Mouse (Mus musculus) stomach, embryonic 14.5 days (tissue): Measurements from ENCODE around the gene Twnk. TPM values are rescaled to one million over a fixed set of nuclear protein-coding genes. Genes with fewer than 3 reads are reported as not detected.

Experiments
- ATAC-seq: fragments of 200-750 bp; cut with Nextera tagmentation; 2 replicates; pipeline ENCODE4 v1.8.0; 2017; ENCODE audit warnings: low read depth, moderate TSS enrichment; ENCODE audit not compliant: insufficient number of reproducible peaks, insufficient read depth, low FRiP score
- H3K27ac ChIP-seq: fragments of 300-500 bp; sonication (generic); 2 replicates; pipeline ENCODE4 v1.5.1; 2014; ENCODE audit warnings: mild to moderate bottlenecking, low read length, moderate library complexity, mixed read lengths
- H3K27me3 ChIP-seq: fragments of 300-500 bp; sonication (generic); 2 replicates; pipeline ENCODE4 v1.6.1; 2014; ENCODE audit warnings: low read length, control low read depth, mixed read lengths; ENCODE audit not compliant: control insufficient read depth, insufficient read depth
- H3K36me3 ChIP-seq: fragments of 300-500 bp; sonication (generic); 2 replicates; pipeline ENCODE4 v1.6.1; 2014; ENCODE audit warnings: mild to moderate bottlenecking, control low read depth, low read length, moderate library complexity, mixed read lengths; ENCODE audit not compliant: control insufficient read depth, insufficient read depth
- H3K4me1 ChIP-seq: fragments of 300-500 bp; sonication (generic); 2 replicates; pipeline ENCODE4 v1.6.1; 2014; ENCODE audit warnings: low read length, control low read depth, mixed read lengths; ENCODE audit not compliant: control insufficient read depth, insufficient read depth
- H3K4me2 ChIP-seq: fragments of 300-500 bp; sonication (generic); replicated peaks from 2 replicates; pipeline ENCODE4 v1.6.1; 2014; ENCODE audit warnings: low read depth, low read length, control low read depth
- H3K4me3 ChIP-seq: fragments of 300-500 bp; sonication (generic); 2 replicates; pipeline ENCODE4 v1.5.1; 2014; ENCODE audit warnings: low read depth, low read length, control low read depth
- H3K9ac ChIP-seq: fragments of 300-500 bp; sonication (generic); replicated peaks from 2 replicates; pipeline ENCODE4 v1.6.1; 2014; ENCODE audit warnings: low read depth, mild to moderate bottlenecking, control low read depth, low read length, moderate library complexity, mixed read lengths
- H3K9me3 ChIP-seq: fragments of 300-500 bp; sonication (generic); 2 replicates; pipeline ENCODE4 v1.6.1; 2016; ENCODE audit warnings: low read depth, low read length, control low read depth; ENCODE audit not compliant: control insufficient read depth
- WGBS: fragments of 180-500 bp; shearing (Covaris S2); extraction: QIAGEN DNeasy Blood & Tissue Kit; methylation state at CpG from one replicate; pipeline ENCODE4 v1.1.7; 2014; 5-methylcytosine and 5-hydroxymethylcytosine counted together
- polyA plus RNA-seq: library from polyadenylated mRNA; unstranded; fragments of >200 nt; fragmentation: Nextera tagmentation; extraction: Ambion mirVana; gene quantifications from 2 replicates; pipeline ENCODE4 v1.2.1, GENCODE M21; 2014

Twnk gene
- polyA plus RNA-seq, 1 experiment from 2014 or later, result 15.3 TPM

- WGBS, result under 1% methylated on average over 34 of the region's 34 CpGs
Observed at GRCm38 (mm10) chr19:45015518-45016281, 10.2 kb downstream of the Twnk start.

GRCm38 (mm10) chr19:45016341-45017215 lies 11.1 kb downstream of the Twnk start:
- peak overlapping the region; percentile 87 for H3K4me3 ChIP-seq
- under 1% methylated on average over 17 of the region's 18 CpGs for WGBS
- peak; percentile 20; the same call in 1 of the 2 replicates for ATAC-seq
- H3K27me3 ChIP-seq, result no peaks in the 10 kb centered on the region
- H3K9ac ChIP-seq, result peak overlapping the region; percentile 28
- peaks cover 7% of the 10 kb centered on the region; the same call in 1 of the 2 replicates for H3K36me3 ChIP-seq
- peak overlapping the region; percentile 99 for H3K27ac ChIP-seq
- peak overlapping the region; percentile 91 for H3K4me2 ChIP-seq
- no peaks in the 10 kb centered on the region for H3K9me3 ChIP-seq
- peaks cover 43% of the 10 kb centered on the region for H3K4me1 ChIP-seq

More at GRCm38 (mm10) chr19:45015518-45016281, 10.2 kb downstream of the Twnk start:
- Histone ChIP-seq H3K36me3 (peaks cover 11% of the 10 kb centered on the region), H3K27me3 (no peaks in the 10 kb centered on the region), H3K4me3 (peak overlapping the region; percentile 87), H3K27ac (peak overlapping the region; percentile 99), H3K9me3 (no peaks in the 10 kb centered on the region), H3K4me2 (peak overlapping the region; percentile 91), H3K4me1 (peaks cover 34% of the 10 kb centered on the region), H3K9ac (peak overlapping the region; percentile 28)
- no peak for ATAC-seq

- H3K27ac ChIP-seq, result peak overlapping the region; percentile 99
Observed at GRCm38 (mm10) chr19:45017216-45017771, 11.8 kb downstream of the Twnk start.

GRCm38 (mm10) chr19:45017909-45018308 lies 12.4 kb downstream of the Twnk start:
- Histone ChIP-seq H3K4me3 (peak overlapping the region; percentile 87), H3K27ac (peak overlapping the region; percentile 99), H3K9ac (peak overlapping the region; percentile 76), H3K4me2 (peak overlapping the region; percentile 91), H3K9me3 (no peaks in the 10 kb centered on the region), H3K4me1 (peaks cover 47% of the 10 kb centered on the region), H3K27me3 (no peaks in the 10 kb centered on the region), H3K36me3 (peaks cover 14% of the 10 kb centered on the region; the same call in 1 of the 2 replicates)
- WGBS, result under 1% methylated on average over 48 of the region's 48 CpGs
- peak; percentile 69 for ATAC-seq

More at GRCm38 (mm10) chr19:45017216-45017771, 11.8 kb downstream of the Twnk start:
- Histone ChIP-seq H3K9ac (peak overlapping the region; percentile 76; the same call in 1 of the 2 replicates), H3K9me3 (no peaks in the 10 kb centered on the region), H3K36me3 (peaks cover 9% of the 10 kb centered on the region; the same call in 1 of the 2 replicates), H3K4me2 (peak overlapping the region; percentile 91), H3K27me3 (no peaks in the 10 kb centered on the region), H3K4me1 (peaks cover 47% of the 10 kb centered on the region), H3K4me3 (peak overlapping the region; percentile 87)
- peak; percentile 47 for ATAC-seq
- WGBS, result 0% methylated on average over 21 of the region's 27 CpGs

GRCm38 (mm10) chr19:45018351-45018831 lies 12.9 kb downstream of the Twnk start:
- Histone ChIP-seq H3K9ac (peak overlapping the region; percentile 76), H3K27me3 (no peaks in the 10 kb centered on the region), H3K4me2 (peak overlapping the region; percentile 91), H3K36me3 (peaks cover 15% of the 10 kb centered on the region; the same call in 1 of the 2 replicates), H3K27ac (peak overlapping the region; percentile 99), H3K4me1 (peaks cover 47% of the 10 kb centered on the region), H3K9me3 (no peaks in the 10 kb centered on the region), H3K4me3 (peak overlapping the region; percentile 87)
- ATAC-seq, result no peak
- WGBS, result 0% methylated on average over 13 of the region's 13 CpGs

- peaks cover 28% of the 10 kb centered on the region for H3K36me3 ChIP-seq
- H3K9me3 ChIP-seq, result no peaks in the 10 kb centered on the region
- H3K9ac ChIP-seq, result no peak overlapping the region
- ATAC-seq, result no peak
- peaks cover 37% of the 10 kb centered on the region for H3K4me1 ChIP-seq
- 55% methylated on average over 6 of the region's 6 CpGs for WGBS
- H3K4me3 ChIP-seq, result no peak overlapping the region
- H3K27me3 ChIP-seq, result no peaks in the 10 kb centered on the region
- no peak overlapping the region for H3K27ac ChIP-seq
- H3K4me2 ChIP-seq, result peak overlapping the region; percentile 10; the same call in 1 of the 2 replicates
Observed at GRCm38 (mm10) chr19:45020348-45020747, 14.9 kb downstream of the Twnk start.

GRCm38 (mm10) chr19:45021362-45021761 lies 15.9 kb downstream of the Twnk start:
- no peak for ATAC-seq
- H3K4me2 ChIP-seq, result no peak overlapping the region
- H3K27ac ChIP-seq, result no peak overlapping the region
- H3K9me3 ChIP-seq, result no peaks in the 10 kb centered on the region
- H3K27me3 ChIP-seq, result no peaks in the 10 kb centered on the region
- peaks cover 38% of the 10 kb centered on the region for H3K36me3 ChIP-seq
- no peak overlapping the region for H3K4me3 ChIP-seq
- WGBS, result 90% methylated on average over 15 of the region's 15 CpGs
- peaks cover 37% of the 10 kb centered on the region for H3K4me1 ChIP-seq
- H3K9ac ChIP-seq, result no peak overlapping the region

- peaks cover 56% of the 10 kb centered on the region for H3K36me3 ChIP-seq
Observed at GRCm38 (mm10) chr19:45023993-45024392, 18.5 kb downstream of the Twnk start.

More at GRCm38 (mm10) chr19:45023993-45024392, 18.5 kb downstream of the Twnk start:
- Histone ChIP-seq H3K9me3 (no peaks in the 10 kb centered on the region), H3K9ac (no peak overlapping the region), H3K4me2 (no peak overlapping the region), H3K27ac (no peak overlapping the region), H3K4me3 (no peak overlapping the region), H3K27me3 (no peaks in the 10 kb centered on the region), H3K4me1 (peaks cover 30% of the 10 kb centered on the region)
- WGBS, result 84% methylated on average over 11 of the region's 11 CpGs
- no peak; the same call in 1 of the 2 replicates for ATAC-seq
